Mouse (Mus musculus) kidney, adult 2 months (tissue): ENCODE results near the gene Nhs.

Experiments
- CTCF ChIP-seq: fragments of 200-500 bp; conservative IDR thresholded peaks from 2 replicates; pipeline ENCODE4 v1.5.1; 2011; ENCODE audit warnings: low read depth, mild to moderate bottlenecking, control low read depth, low read length, moderate library complexity, mixed read lengths; ENCODE audit not compliant: insufficient read depth, insufficient read length
- POLR2A ChIP-seq: fragments of 200-500 bp; IDR thresholded peaks from one replicate; pipeline ENCODE4 v1.6.1; 2011; ENCODE audit warnings: low read depth, low read length, control low read depth

GRCm38 (mm10) chrX:161952356-161952755 lies 207.2 kb downstream of the Nhs start:
- TF ChIP-seq CTCF = no peak
- TF ChIP-seq POLR2A = no peak
